Mouse (Mus musculus) frontal cortex, postnatal 25 days (tissue): ENCODE measurements around the gene Med13.
"Not testable (repeated sequence)": the region's sequence is repeated elsewhere in the genome, so short reads cannot be mapped to it uniquely, and the experiment has no call there.

ENCODE experiments used
- DNase-seq, 2 experiments: peaks; one replicate each; pipeline ENCODE4 v3.0.0; 2022; ENCODE audit warnings: low spot score in 2 of 2

Gene Med13

GRCm38 (mm10) chr11:86380521-86381238, 23.3 kb upstream of the Med13 start:
- DNase-seq: no peak

GRCm38 (mm10) chr11:86378981-86379380, 21.6 kb upstream of the Med13 start:
- no peak for DNase-seq

- no peak for DNase-seq
Measured at GRCm38 (mm10) chr11:86377841-86378240, 20.4 kb upstream of the Med13 start.

GRCm38 (mm10) chr11:86376707-86377106, 19.3 kb upstream of the Med13 start:
- DNase-seq: no peak

- no peak for DNase-seq
Measured at GRCm38 (mm10) chr11:86375086-86375485, 17.7 kb upstream of the Med13 start.

- no peak for DNase-seq
Measured at GRCm38 (mm10) chr11:86371266-86371665, 13.9 kb upstream of the Med13 start.

GRCm38 (mm10) chr11:86369860-86370259, 12.5 kb upstream of the Med13 start:
- DNase-seq: no peak

- DNase-seq: no peak
Measured at GRCm38 (mm10) chr11:86369003-86369402, 11.6 kb upstream of the Med13 start.

- DNase-seq: no peak
Measured at GRCm38 (mm10) chr11:86364709-86365452, 7.5 kb upstream of the Med13 start.

- DNase-seq: peak; percentile 93 to 97
Measured at GRCm38 (mm10) chr11:86357984-86358528, 654 bp upstream of the Med13 start.

- DNase-seq: no peak
Measured at GRCm38 (mm10) chr11:86356007-86356853, 1.2 kb downstream of the Med13 start.

GRCm38 (mm10) chr11:86353586-86353985, 3.8 kb downstream of the Med13 start:
- DNase-seq: no peak

- no peak for DNase-seq
Measured at GRCm38 (mm10) chr11:86351766-86352315, 5.6 kb downstream of the Med13 start.

- no peak for DNase-seq
Measured at GRCm38 (mm10) chr11:86350636-86351138, 6.7 kb downstream of the Med13 start.

GRCm38 (mm10) chr11:86349325-86349724, 8.1 kb downstream of the Med13 start:
- no peak for DNase-seq

GRCm38 (mm10) chr11:86348872-86349271, 8.5 kb downstream of the Med13 start:
- no peak for DNase-seq

- DNase-seq: no peak
Measured at GRCm38 (mm10) chr11:86347387-86348122, 9.8 kb downstream of the Med13 start.

GRCm38 (mm10) chr11:86346525-86346924, 10.9 kb downstream of the Med13 start:
- no peak for DNase-seq

GRCm38 (mm10) chr11:86344940-86345339, 12.5 kb downstream of the Med13 start:
- DNase-seq: not testable (repeated sequence)

GRCm38 (mm10) chr11:86324251-86324650, 33.2 kb downstream of the Med13 start:
- DNase-seq: no peak

GRCm38 (mm10) chr11:86314992-86315391, 42.4 kb downstream of the Med13 start:
- not testable (repeated sequence) for DNase-seq
